Mouse (Mus musculus) cortical plate, adult 2 months (tissue): ENCODE results near the gene Slc25a22. TPM values are rescaled to one million over a fixed set of nuclear protein-coding genes. Genes with fewer than 3 reads are reported as not detected.
A peak's percentile ranks its signal among the peaks of the same experiment; 100 is the strongest.

Experiments used
- H3K27ac ChIP-seq: fragments of 200-500 bp; 2 replicates; pipeline ENCODE4 v1.5.1; 2012; ENCODE audit warnings: low read length, control low read depth, inconsistent platforms; ENCODE audit not compliant: insufficient read depth
- H3K4me1 ChIP-seq: fragments of 200-500 bp; 2 replicates; pipeline ENCODE4 v1.6.1; 2011; ENCODE audit warnings: low read length; ENCODE audit not compliant: control insufficient read depth, insufficient read depth
- H3K4me3 ChIP-seq: fragments of 200-500 bp; 2 replicates; pipeline ENCODE4 v1.5.1; 2011; ENCODE audit warnings: mild to moderate bottlenecking, low read length, control low read depth; ENCODE audit not compliant: insufficient read depth
- CTCF ChIP-seq: fragments of 200-500 bp; IDR thresholded peaks from 2 replicates; pipeline ENCODE4 v1.5.1; 2011; ENCODE audit warnings: mild to moderate bottlenecking, control low read depth, low read length; ENCODE audit not compliant: insufficient read depth; ENCODE audit errors: extremely low read depth
- POLR2A ChIP-seq: fragments of 200-500 bp; IDR thresholded peaks from 2 replicates; pipeline ENCODE4 v1.6.1; 2011; ENCODE audit warnings: mild to moderate bottlenecking, low read length, control low read depth; ENCODE audit not compliant: insufficient read depth; ENCODE audit errors: extremely low read depth
- polyA plus RNA-seq: library from polyadenylated mRNA; depleted of rRNA; stranded (reverse); fragments of >200 nt; gene quantifications from 2 replicates; pipeline ENCODE4 v1.2.3, GENCODE M21; 2012

The Slc25a22 gene
- polyA plus RNA-seq, 1 experiment: 242 TPM

DNA sequence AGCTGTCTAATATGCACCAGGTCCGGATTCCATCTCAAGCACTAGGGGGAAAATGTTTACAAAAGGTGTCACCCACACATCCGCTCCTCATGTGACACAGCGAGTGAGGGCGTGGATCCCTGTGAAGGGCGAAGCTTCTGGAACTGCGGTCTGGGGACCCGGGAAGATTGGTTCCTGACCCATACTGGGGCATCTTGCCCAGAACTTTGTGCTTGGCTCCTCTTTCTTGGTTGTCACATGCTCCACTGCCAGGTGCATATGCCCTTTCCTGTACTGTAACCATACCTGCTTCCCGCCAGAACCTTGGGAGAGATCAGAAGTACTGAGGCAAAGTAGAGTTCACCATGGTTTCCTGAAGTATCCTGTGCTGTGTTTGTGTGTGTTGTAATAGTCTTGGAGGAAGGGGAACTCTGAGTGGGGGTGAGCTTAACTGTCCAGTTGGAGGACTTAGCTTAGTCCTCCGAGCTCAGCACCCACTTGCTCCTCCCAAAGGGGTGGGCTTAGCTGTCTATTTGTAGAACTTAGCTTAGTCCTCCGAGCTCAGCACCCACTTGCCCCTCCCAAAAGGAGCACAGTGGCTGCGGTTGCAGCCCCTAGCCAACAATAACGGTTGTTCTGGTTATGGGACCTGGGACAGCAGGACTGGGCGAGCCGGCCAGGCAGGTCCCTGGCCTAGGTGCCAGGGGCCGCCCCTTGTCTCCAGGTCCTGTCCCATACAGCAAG, 22.9 kb upstream of the Slc25a22 start, which contains the start of gene Cracr2b:
Cracr2b (plus strand) TSS at position 704 of the 723 bp plus-strand sequence.
- Histone ChIP-seq H3K27ac (peak within 1 kb of the TSS; percentile 15; the same call in 1 of the 2 replicates), H3K4me3 (0 out of 2 replicates have a peak within 1 kb of the TSS, but pooled peaks have one; percentile 14), H3K4me1 (no peaks in the 10 kb centered on the region; the same call in 1 of the 2 replicates)
- no peak for TF ChIP-seq POLR2A
- no peak for TF ChIP-seq CTCF

DNA sequence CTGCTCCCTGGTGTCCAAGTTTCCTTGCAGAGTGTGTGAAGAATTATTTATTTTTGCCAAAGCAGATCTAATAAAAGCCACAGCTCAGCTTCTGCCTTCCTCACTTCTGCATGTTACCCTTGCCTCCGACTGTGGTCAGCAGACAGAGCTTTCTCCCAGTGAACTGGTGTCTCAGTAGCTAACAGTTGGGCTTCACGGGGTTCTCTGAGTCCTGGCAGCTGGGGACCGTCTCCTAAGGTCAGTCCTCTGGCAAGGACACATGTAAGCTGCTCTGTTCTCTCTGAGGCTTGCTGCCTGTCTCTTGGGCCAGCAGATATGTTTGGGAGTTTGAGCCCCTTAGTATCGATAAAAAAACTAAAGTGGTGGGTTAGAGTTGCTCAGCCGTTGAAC, 22.3 kb upstream of the Slc25a22 start:
- TF ChIP-seq POLR2A (no peak), CTCF (no peak)
- no peak overlapping the region for H3K27ac ChIP-seq

DNA sequence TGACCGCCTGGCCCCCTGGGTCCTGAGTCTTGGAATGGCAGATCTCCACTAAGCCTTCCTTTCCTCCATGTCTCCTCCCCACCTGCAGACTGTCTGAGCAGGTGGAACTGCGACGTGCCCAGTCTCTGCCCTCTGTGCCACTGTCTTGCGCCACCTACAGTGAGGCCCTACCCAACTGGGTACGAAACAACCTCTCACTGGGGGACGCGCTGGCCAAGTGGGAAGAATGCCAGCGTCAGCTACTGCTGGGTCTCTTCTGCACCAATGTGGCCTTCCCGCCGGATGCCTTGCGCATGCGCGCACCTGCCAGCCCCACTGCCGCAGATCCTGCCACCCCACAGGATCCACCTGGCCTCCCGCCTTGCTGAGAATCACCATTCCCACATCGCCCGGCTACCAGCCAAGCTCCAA, 21.6 kb upstream of the Slc25a22 start:
- no peak overlapping the region for H3K27ac ChIP-seq
- no peak overlapping the region for H3K4me3 ChIP-seq
- no peaks in the 10 kb centered on the region; the same call in 1 of the 2 replicates for H3K4me1 ChIP-seq
- TF ChIP-seq POLR2A (no peak), CTCF (no peak)

More for the DNA sequence above, 22.3 kb upstream of the Slc25a22 start:
- no peak overlapping the region for H3K4me3 ChIP-seq
- no peaks in the 10 kb centered on the region; the same call in 1 of the 2 replicates for H3K4me1 ChIP-seq

DNA sequence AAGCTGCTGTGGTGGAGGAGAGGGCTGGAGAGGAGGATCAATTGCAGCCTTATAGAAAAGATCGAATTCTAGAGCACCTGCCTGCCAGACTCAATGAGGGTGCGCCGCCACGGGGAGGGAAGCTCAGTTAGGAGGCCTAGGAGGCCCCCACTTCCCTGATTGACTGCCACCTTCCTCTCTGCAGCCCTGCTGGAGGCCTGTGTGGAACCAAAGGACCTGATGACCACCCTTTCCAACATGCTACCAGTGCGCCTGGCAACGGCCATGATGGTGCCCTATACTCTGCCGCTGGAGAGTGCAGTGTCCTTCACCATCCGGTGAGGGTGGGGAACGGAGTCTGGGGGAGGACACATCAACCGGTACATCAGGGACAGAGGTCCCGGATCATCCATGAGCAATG, 21.0 kb upstream of the Slc25a22 start:
- H3K4me1 ChIP-seq: no peaks in the 10 kb centered on the region; the same call in 1 of the 2 replicates

DNA sequence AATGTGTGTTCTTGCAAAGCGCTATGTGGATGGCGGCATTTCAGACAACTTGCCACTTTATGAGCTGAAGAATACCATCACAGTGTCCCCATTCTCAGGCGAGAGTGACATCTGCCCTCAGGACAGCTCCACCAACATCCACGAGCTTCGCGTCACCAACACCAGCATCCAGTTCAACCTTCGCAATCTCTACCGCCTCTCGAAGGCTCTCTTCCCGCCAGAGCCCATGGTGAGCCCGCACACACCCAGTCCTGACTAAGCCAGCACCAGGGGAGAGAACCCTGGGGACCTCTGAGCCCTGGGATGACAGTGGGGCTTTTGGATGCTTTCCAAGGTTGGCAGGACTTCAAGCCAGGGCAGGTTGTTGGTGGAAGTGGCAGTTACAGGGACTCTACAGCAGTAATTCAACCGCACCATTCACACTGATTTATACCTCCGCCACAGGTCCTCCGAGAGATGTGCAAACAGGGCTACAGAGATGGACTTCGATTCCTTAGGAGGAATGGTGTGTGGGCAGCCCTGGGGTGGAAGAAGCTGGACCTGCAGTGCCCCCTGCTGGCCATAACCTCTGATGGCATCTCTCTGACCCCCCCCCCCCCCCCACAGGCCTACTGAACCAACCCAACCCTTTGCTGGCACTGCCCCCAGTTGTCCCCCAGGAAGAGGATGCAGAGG, 20.4 kb upstream of the Slc25a22 start:
- no peak for TF ChIP-seq POLR2A
- TF ChIP-seq CTCF: peak; percentile 40; the same call in 1 of the 2 replicates
- Histone ChIP-seq H3K27ac (no peak overlapping the region), H3K4me3 (no peak overlapping the region), H3K4me1 (no peaks in the 10 kb centered on the region; the same call in 1 of the 2 replicates)

More for the DNA sequence above, 21.0 kb upstream of the Slc25a22 start:
- Histone ChIP-seq H3K4me3 (no peak overlapping the region), H3K27ac (no peak overlapping the region)
- no peak for TF ChIP-seq CTCF
- no peak for TF ChIP-seq POLR2A

DNA sequence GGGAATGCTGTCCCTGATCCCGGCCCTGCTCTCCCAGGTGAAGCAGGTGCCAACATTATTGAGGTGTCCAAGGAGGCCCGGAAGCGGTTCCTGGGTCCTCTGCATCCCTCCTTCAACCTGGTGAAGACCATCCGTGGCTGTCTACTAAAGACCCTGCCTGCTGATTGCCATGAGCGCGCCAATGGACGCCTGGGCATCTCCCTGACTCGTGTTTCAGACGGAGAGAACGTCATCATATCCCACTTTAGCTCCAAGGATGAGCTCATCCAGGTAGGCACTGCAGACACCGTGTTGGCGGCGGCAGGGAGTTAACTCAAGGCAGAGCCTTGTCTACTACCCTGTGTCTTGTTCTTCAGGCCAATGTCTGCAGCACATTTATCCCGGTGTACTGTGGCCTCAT, 19.5 kb upstream of the Slc25a22 start:
- Histone ChIP-seq H3K4me1 (no peaks in the 10 kb centered on the region; the same call in 1 of the 2 replicates), H3K27ac (no peak overlapping the region), H3K4me3 (no peak overlapping the region)
- TF ChIP-seq POLR2A (no peak), CTCF (no peak)

DNA sequence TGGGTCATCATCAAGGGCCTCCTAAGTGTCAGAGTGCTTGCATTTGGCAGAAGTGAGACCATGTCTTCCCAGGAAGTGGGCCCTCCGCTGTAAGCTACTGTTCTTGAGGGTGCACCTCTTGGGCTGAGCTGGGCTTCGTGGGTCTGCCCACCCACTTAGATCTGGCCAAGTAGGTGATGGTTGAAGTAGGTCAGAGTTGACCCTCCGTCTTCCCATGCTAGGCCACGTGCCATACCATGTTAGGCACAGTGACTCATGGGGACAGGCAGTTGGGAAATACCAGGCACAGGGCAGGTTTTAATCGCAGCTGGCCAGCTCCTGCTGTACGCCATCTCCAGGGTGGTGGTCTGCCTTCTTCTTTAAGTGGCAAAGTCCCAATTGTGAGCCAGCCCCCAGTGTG, 19.0 kb upstream of the Slc25a22 start:
- TF ChIP-seq CTCF (no peak), POLR2A (no peak)

DNA sequence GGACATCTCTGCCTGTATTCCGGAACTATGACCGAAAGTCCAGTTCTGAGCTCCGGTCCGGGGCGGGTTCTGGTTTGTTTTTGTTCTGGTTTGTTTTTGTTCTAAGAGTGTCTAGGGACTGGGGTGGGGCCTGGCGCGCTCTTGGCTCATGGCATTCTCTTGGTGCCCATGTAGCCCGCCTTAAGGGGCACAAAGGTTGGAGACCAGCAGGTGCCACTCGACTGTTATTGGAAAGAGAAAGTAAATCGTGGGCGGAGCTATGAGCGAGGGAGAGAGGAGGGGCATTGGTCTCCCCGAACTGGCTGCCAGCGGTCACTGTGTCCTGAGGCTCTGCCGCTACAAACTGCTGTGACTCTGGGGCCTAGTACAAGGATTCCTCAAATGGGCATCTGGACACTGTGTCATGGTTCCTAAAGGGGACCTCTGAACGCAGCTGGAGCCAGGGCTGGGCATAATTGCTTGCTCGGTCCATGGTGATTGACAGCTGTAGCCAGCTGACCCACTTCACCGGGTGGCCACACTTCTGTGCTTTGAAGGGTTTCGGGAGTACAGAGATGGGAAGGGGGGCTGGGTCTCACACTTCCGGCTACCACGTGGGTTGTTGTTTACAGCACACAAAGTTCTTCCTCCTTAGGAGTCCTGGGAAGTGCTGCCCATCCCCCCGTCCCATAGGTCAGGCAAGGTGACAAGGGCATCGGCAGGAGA, 18.1 kb upstream of the Slc25a22 start:
- Histone ChIP-seq H3K4me1 (no peaks in the 10 kb centered on the region; the same call in 1 of the 2 replicates), H3K4me3 (peak overlapping the region; percentile 89), H3K27ac (peak overlapping the region; percentile 73)
- no peak for TF ChIP-seq POLR2A
- no peak for TF ChIP-seq CTCF

More for the DNA sequence above, 19.0 kb upstream of the Slc25a22 start:
- Histone ChIP-seq H3K27ac (no peak overlapping the region), H3K4me1 (no peaks in the 10 kb centered on the region; the same call in 1 of the 2 replicates), H3K4me3 (peak overlapping the region; percentile 89; the same call in 1 of the 2 replicates)

DNA sequence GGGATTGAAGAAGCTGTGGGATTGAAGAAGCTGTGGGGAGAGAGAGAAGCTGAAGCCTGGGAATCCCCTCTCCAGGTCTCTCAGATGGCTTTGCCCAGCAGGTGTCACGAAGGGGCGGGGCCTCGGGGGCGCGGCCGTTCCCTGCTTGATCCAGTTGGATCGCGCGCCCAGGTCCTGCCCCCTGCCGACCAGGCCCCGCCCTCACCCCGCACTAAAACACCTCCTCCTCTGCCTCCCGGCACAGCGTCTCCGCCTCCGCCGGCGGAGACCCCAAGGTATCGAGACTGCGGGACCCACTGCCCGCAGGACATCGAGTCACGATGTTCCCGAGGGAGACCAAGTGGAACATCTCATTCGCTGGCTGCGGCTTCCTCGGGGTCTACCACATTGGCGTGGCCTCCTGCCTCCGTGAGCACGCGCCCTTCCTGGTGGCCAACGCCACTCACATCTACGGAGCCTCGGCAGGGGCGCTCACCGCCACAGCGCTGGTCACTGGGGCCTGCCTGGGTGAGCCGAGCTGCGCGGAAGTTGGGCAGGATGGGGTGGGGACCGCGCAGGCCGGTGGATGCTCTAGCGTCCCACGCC, 17.4 kb upstream of the Slc25a22 start, which contains the start of gene Pnpla2:
Pnpla2 (plus strand) TSS at position 232 of the 585 bp plus-strand sequence.
- Histone ChIP-seq H3K27ac (peak within 1 kb of the TSS; percentile 73), H3K4me1 (no peaks in the 10 kb centered on the region; the same call in 1 of the 2 replicates), H3K4me3 (peak within 1 kb of the TSS; percentile 89)
- TF ChIP-seq POLR2A (peak; percentile 91), CTCF (no peak)
